Mouse (Mus musculus): ENCODE data around the gene B3gnt8. TPM values are rescaled to one million over a fixed set of nuclear protein-coding genes. Genes with fewer than 3 reads are reported as not detected.

B3gnt8 gene
- total RNA-seq, 1 experiment = 1.7 TPM

DNA sequence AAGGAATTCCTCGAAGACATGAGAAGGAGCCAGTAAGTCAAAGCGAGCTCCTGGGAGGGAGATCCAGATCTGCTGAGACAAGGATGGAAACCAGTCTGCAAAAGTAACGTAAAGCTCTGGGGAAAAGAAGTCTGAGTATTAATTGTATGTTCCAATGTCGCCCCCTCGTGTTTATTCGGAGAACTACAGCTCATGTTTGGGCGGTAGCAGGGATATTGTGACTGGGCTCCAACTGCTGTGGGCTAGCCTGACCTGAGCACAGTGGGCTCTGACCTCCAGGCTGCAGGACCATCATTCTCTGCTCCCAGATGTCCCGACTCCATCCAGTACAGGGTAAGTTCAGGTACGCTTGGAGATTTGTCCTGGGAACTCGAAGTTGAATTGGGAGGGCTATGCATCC, 26.8 kb upstream of the B3gnt8 start:
- DNase-seq (ENCODE audit: low read depth, low spot score) = peak; percentile 89
- H3K9ac ChIP-seq (ENCODE audit: insufficient read depth, low read depth, low read length, poor library complexity, severe bottlenecking) = no peak overlapping the region
- H3K27ac ChIP-seq (ENCODE audit: insufficient read depth, low read depth, low read length, poor library complexity, severe bottlenecking) = no peak overlapping the region
- in situ Hi-C loops (cut with MboI; ENCODE audit: low sequenced_read_pairs in 2 of 2, unreplicated experiment in 2 of 2) = loop anchor here (5.0 to 25.0 kb wide), 4 partner anchors 112 to 177 kb away; partner anchors contain the start of gene Ceacam1 (in 1 of the 2)
- 0 out of 4 replicates have a peak, but pooled peaks cover 2 to 4% of the 10 kb centered on the region in 2 experiments for H3K4me1 ChIP-seq (ENCODE audit: control insufficient read depth in 2 of 2, insufficient read depth in 2 of 2, low read length in 2 of 2, poor library complexity in 1 of 2)
- TF ChIP-seq ZNF384 (IDR thresholded peaks at IDR 0.05; ENCODE audit: low read depth, low read length) (no peak), ZC3H11A (IDR thresholded peaks at IDR 0.05; ENCODE audit: borderline replicate concordance, low read depth, low read length) (peak; percentile 99)
- H3K4me3 ChIP-seq (ENCODE audit: insufficient read depth in 1 of 2, low read depth in 1 of 2, low read length in 2 of 2, poor library complexity in 1 of 2, severe bottlenecking in 1 of 2) = no peak overlapping the region
- H3K36me3 ChIP-seq (ENCODE audit: control insufficient read depth, insufficient read depth, low read length, poor library complexity, severe bottlenecking) = no peaks in the 10 kb centered on the region
- no peaks in the 10 kb centered on the region for H3K9me3 ChIP-seq (ENCODE audit: control insufficient read depth, insufficient read depth, low read depth, low read length)

- DNase-seq (ENCODE audit: low read depth, low spot score) = no peak
- TF ChIP-seq MAFK (IDR thresholded peaks at IDR 0.05; ENCODE audit: insufficient read depth, low read depth, low read length) (no peak), HCFC1 (IDR thresholded peaks at IDR 0.05; ENCODE audit: borderline replicate concordance, insufficient read depth, low read length) (no peak), ZNF384 (IDR thresholded peaks at IDR 0.05; ENCODE audit: low read depth, low read length) (no peak), ZC3H11A (IDR thresholded peaks at IDR 0.05; ENCODE audit: borderline replicate concordance, low read depth, low read length) (no peak), CHD2 (IDR thresholded peaks at IDR 0.05; ENCODE audit: low read depth, low read length) (no peak)
- Histone ChIP-seq H3K4me1 (ENCODE audit: control insufficient read depth in 2 of 2, insufficient read depth in 2 of 2, low read length in 2 of 2, poor library complexity in 1 of 2) (0 out of 4 replicates have a peak, but pooled peaks cover 2 to 4% of the 10 kb centered on the region in 2 experiments), H3K27ac (ENCODE audit: insufficient read depth, low read depth, low read length, poor library complexity, severe bottlenecking) (no peak overlapping the region), H3K4me3 (ENCODE audit: insufficient read depth in 1 of 2, low read depth in 1 of 2, low read length in 2 of 2, poor library complexity in 1 of 2, severe bottlenecking in 1 of 2) (peak overlapping the region in 1 of 2 experiments; percentile 56; a peak in 1 of 4 replicates), H3K9me3 (ENCODE audit: control insufficient read depth, insufficient read depth, low read depth, low read length) (no peaks in the 10 kb centered on the region), H3K36me3 (ENCODE audit: control insufficient read depth, insufficient read depth, low read length, poor library complexity, severe bottlenecking) (no peaks in the 10 kb centered on the region), H3K9ac (ENCODE audit: insufficient read depth, low read depth, low read length, poor library complexity, severe bottlenecking) (peak overlapping the region; percentile 58)
- in situ Hi-C loops (cut with MboI; ENCODE audit: low sequenced_read_pairs in 2 of 2, unreplicated experiment in 2 of 2) = no loop called here
Measured at GRCm38 (mm10) chr7:25600666-25601065, 25.8 kb upstream of the B3gnt8 start.

GRCm38 (mm10) chr7:25601346-25601745, 25.1 kb upstream of the B3gnt8 start:
- H3K4me1 ChIP-seq (ENCODE audit: control insufficient read depth in 2 of 2, insufficient read depth in 2 of 2, low read length in 2 of 2, poor library complexity in 1 of 2) = 0 out of 4 replicates have a peak, but pooled peaks cover 2 to 4% of the 10 kb centered on the region in 2 experiments
- no peaks in the 10 kb centered on the region for H3K36me3 ChIP-seq (ENCODE audit: control insufficient read depth, insufficient read depth, low read length, poor library complexity, severe bottlenecking)
- TF ChIP-seq ZNF384 (IDR thresholded peaks at IDR 0.05; ENCODE audit: low read depth, low read length) (no peak), HCFC1 (IDR thresholded peaks at IDR 0.05; ENCODE audit: borderline replicate concordance, insufficient read depth, low read length) (no peak), CHD2 (IDR thresholded peaks at IDR 0.05; ENCODE audit: low read depth, low read length) (no peak), ZC3H11A (IDR thresholded peaks at IDR 0.05; ENCODE audit: borderline replicate concordance, low read depth, low read length) (no peak)
- H3K9me3 ChIP-seq (ENCODE audit: control insufficient read depth, insufficient read depth, low read depth, low read length) = no peaks in the 10 kb centered on the region
- no peak overlapping the region for H3K27ac ChIP-seq (ENCODE audit: insufficient read depth, low read depth, low read length, poor library complexity, severe bottlenecking)
- H3K4me3 ChIP-seq (ENCODE audit: insufficient read depth in 1 of 2, low read depth in 1 of 2, low read length in 2 of 2, poor library complexity in 1 of 2, severe bottlenecking in 1 of 2) = peak overlapping the region; percentile 54 to 56
- in situ Hi-C loops (cut with MboI; ENCODE audit: low sequenced_read_pairs in 2 of 2, unreplicated experiment in 2 of 2) = no loop called here
- H3K9ac ChIP-seq (ENCODE audit: insufficient read depth, low read depth, low read length, poor library complexity, severe bottlenecking) = peak overlapping the region; percentile 58
- DNase-seq (ENCODE audit: low read depth, low spot score) = no peak

- no peak for DNase-seq (ENCODE audit: low read depth, low spot score)
- no peak overlapping the region for H3K27ac ChIP-seq (ENCODE audit: insufficient read depth, low read depth, low read length, poor library complexity, severe bottlenecking)
- H3K9me3 ChIP-seq (ENCODE audit: control insufficient read depth, insufficient read depth, low read depth, low read length) = no peaks in the 10 kb centered on the region
- no peak overlapping the region for H3K9ac ChIP-seq (ENCODE audit: insufficient read depth, low read depth, low read length, poor library complexity, severe bottlenecking)
- in situ Hi-C loops (cut with MboI; ENCODE audit: low sequenced_read_pairs in 2 of 2, unreplicated experiment in 2 of 2) = no loop called here
- TF ChIP-seq HCFC1 (IDR thresholded peaks at IDR 0.05; ENCODE audit: borderline replicate concordance, insufficient read depth, low read length) (no peak), ZC3H11A (IDR thresholded peaks at IDR 0.05; ENCODE audit: borderline replicate concordance, low read depth, low read length) (no peak), CHD2 (IDR thresholded peaks at IDR 0.05; ENCODE audit: low read depth, low read length) (no peak), MAFK (IDR thresholded peaks at IDR 0.05; ENCODE audit: insufficient read depth, low read depth, low read length) (no peak), ZNF384 (IDR thresholded peaks at IDR 0.05; ENCODE audit: low read depth, low read length) (no peak)
- H3K4me1 ChIP-seq (ENCODE audit: control insufficient read depth in 2 of 2, insufficient read depth in 2 of 2, low read length in 2 of 2, poor library complexity in 1 of 2) = no peaks in the 10 kb centered on the region
- no peak overlapping the region for H3K4me3 ChIP-seq (ENCODE audit: insufficient read depth in 1 of 2, low read depth in 1 of 2, low read length in 2 of 2, poor library complexity in 1 of 2, severe bottlenecking in 1 of 2)
- H3K36me3 ChIP-seq (ENCODE audit: control insufficient read depth, insufficient read depth, low read length, poor library complexity, severe bottlenecking) = no peaks in the 10 kb centered on the region
Measured at GRCm38 (mm10) chr7:25606625-25607063, 19.8 kb upstream of the B3gnt8 start.

DNA sequence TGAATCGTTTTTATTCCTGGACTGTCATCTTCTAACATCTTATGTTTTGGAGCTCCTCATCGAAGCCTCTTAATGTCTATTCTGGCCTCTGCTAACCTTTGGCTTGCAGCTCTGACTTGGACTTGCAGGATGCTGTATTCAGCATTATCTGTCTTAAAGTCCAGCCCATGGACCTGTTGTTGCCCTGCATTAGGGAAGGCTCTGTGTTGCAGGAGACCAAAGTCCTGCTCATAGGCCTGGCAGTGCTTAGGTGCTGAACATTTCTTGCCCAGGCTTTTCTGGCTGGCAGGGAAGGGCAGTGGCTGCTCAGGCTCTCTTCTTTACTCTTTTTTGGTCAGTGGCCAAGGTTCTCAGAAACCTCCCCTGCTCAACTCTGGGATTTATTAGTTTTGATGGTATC, 19.3 kb upstream of the B3gnt8 start:
- Histone ChIP-seq H3K9me3 (ENCODE audit: control insufficient read depth, insufficient read depth, low read depth, low read length) (no peaks in the 10 kb centered on the region), H3K27ac (ENCODE audit: insufficient read depth, low read depth, low read length, poor library complexity, severe bottlenecking) (no peak overlapping the region), H3K4me1 (ENCODE audit: control insufficient read depth in 2 of 2, insufficient read depth in 2 of 2, low read length in 2 of 2, poor library complexity in 1 of 2) (no peaks in the 10 kb centered on the region), H3K9ac (ENCODE audit: insufficient read depth, low read depth, low read length, poor library complexity, severe bottlenecking) (no peak overlapping the region), H3K36me3 (ENCODE audit: control insufficient read depth, insufficient read depth, low read length, poor library complexity, severe bottlenecking) (no peaks in the 10 kb centered on the region), H3K4me3 (ENCODE audit: insufficient read depth in 1 of 2, low read depth in 1 of 2, low read length in 2 of 2, poor library complexity in 1 of 2, severe bottlenecking in 1 of 2) (no peak overlapping the region)
- in situ Hi-C loops (cut with MboI; ENCODE audit: low sequenced_read_pairs in 2 of 2, unreplicated experiment in 2 of 2) = no loop called here
- no peak for DNase-seq (ENCODE audit: low read depth, low spot score)
- TF ChIP-seq ZNF384 (IDR thresholded peaks at IDR 0.05; ENCODE audit: low read depth, low read length) = no peak
- TF ChIP-seq HCFC1 (IDR thresholded peaks at IDR 0.05; ENCODE audit: borderline replicate concordance, insufficient read depth, low read length) = no peak
- TF ChIP-seq ZC3H11A (IDR thresholded peaks at IDR 0.05; ENCODE audit: borderline replicate concordance, low read depth, low read length) = no peak
- TF ChIP-seq CHD2 (IDR thresholded peaks at IDR 0.05; ENCODE audit: low read depth, low read length) = no peak
- TF ChIP-seq MAFK (IDR thresholded peaks at IDR 0.05; ENCODE audit: insufficient read depth, low read depth, low read length) = no peak

Data from ES-E14 (cell line).